Mouse (Mus musculus): ENCODE measurements around the gene Edc4. TPM values are rescaled to one million over a fixed set of nuclear protein-coding genes. Genes with fewer than 3 reads are reported as not detected.
A peak's percentile ranks its signal among the peaks of the same experiment; 100 is the strongest.

Gene Edc4
- total RNA-seq, 1 experiment from 2014 or later: 39.7 TPM

DNA sequence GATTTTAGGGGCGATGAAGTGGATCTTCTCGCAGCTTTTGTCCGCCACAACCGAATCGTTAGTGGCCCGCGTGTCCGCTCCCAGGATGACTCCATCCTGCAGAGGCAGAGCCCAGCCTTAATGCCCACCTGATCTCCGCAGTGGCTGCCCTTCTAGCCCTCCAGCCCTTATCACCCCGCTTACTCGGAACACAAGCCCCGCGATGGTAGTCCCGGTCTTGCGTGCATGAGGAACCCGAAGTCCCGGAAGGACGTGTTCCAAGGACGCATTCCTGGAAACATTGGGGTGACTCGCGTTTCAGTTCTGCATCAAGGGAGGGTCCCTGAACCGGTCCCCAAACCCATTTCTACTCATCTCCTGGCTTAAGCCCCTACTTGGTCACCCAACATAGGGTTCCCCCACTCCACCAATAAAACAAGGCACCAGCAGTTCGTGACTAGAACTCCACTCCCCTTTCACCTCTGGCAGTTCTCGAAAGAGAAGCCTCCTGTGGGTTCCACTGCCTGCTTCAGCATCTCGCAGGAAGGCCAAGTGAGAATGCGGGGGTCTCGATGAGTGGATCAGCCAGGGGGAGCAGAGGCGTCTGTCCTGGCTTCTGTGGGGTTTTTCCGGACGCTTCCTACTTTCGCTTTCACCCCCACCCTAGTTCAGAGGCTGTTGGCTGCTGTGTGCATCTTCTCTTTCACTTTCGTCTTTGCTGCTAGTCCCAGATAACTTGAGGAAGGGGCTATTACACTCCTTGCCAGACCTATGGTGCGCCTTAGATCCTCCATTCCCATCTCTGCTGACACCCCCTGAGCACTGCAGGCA lies 57.0 kb downstream of the Edc4 start:
- ATAC-seq (replicated peaks; ENCODE audit: low read depth, poor library complexity, severe bottlenecking): peak; percentile 46

- peak; percentile 53 for ATAC-seq (replicated peaks; ENCODE audit: low read depth, poor library complexity, severe bottlenecking)
Measured at GRCm38 (mm10) chr8:105938306-105938669, 57.6 kb downstream of the Edc4 start, which contains the start of gene Psmb10. Gene Psmb10, minus strand, starts transcription at chr8:105938444.

DNA sequence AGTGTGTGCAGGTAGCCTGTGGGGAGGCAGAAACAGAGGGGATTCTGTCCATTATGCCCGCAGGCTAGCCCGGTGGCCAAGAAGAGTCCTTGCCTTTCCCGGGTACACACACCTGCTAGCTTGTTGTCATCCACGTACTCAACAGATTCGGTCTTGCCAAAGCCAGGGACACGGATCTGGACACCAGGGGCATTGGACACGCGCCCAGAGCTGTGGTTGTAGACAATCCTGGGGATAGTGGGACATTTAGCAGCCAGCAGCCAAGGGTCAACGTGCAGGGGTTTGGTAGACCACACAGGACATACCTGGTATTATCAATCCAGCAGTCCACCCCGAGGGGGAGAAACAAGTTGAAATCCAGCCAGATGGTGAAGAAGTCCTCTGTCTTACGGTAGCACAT lies 61.3 kb downstream of the Edc4 start:
- no peak for ATAC-seq (replicated peaks; ENCODE audit: low read depth, poor library complexity, severe bottlenecking)

DNA sequence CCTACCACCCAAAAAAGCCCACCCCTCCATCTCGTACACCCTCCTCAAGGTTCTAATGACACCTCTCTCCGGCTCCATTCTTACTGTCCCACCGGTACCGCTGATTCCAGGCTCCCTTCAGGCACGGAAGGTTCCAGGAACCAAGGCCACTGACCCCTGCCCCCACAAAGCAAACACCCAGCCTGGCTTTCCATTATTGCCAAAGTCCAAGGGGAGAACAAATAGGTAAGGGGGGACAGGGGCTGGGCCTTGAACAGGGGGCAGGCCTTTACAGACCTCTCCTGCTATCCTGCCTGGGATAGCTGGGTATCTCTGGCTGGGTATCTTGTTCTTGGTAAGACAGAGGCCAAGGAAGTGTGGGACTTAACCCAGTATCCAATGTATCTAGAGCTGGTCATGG lies 61.9 kb downstream of the Edc4 start:
- ATAC-seq (replicated peaks; ENCODE audit: low read depth, poor library complexity, severe bottlenecking): no peak

- ATAC-seq (replicated peaks; ENCODE audit: low read depth, poor library complexity, severe bottlenecking): no peak
Measured at GRCm38 (mm10) chr8:105943321-105943739, 62.6 kb downstream of the Edc4 start, which contains the start of gene Lcat. Gene Lcat, minus strand, starts transcription at chr8:105943382.

Other genes with a start within 250 kb of the Edc4 start
- 113 and 139 TPM in 2 replicates for gene Ctcf, start 244.3 kb upstream of the Edc4 start, total RNA-seq (2017)
- gene Agrp, start 243.5 kb upstream of the Edc4 start, total RNA-seq (2017): not detected in 2 replicates
- gene Carmil2, start 194.6 kb upstream of the Edc4 start, total RNA-seq (2017): 2.9 and 4.3 TPM in 2 replicates
- 17.8 and 33.4 TPM in 2 replicates for gene Acd, start 179.8 kb upstream of the Edc4 start, total RNA-seq (2017)
- 0.41 and 11.5 TPM in 2 replicates for gene Pard6a, start 179.7 kb upstream of the Edc4 start, total RNA-seq (2017)
- not detected in 2 replicates for gene 4933405L10Rik, start 173.2 kb upstream of the Edc4 start, total RNA-seq (2017)
- 12.9 and 16.0 TPM in 2 replicates for gene Enkd1, start 172.7 kb upstream of the Edc4 start, total RNA-seq (2017)
- 0.92 and 3.7 TPM in 2 replicates for gene Gfod2, start 122.2 kb upstream of the Edc4 start, total RNA-seq (2017)
- 9.4 and 13.4 TPM in 2 replicates for gene Ranbp10, start 53.5 kb upstream of the Edc4 start, total RNA-seq (2017)
- not detected in 2 replicates for gene Tsnaxip1, start 53.1 kb upstream of the Edc4 start, total RNA-seq (2017)
- gene Cenpt, start 27.6 kb upstream of the Edc4 start, total RNA-seq (2017): 13.4 and 16.9 TPM in 2 replicates
- gene Thap11, start 25.7 kb upstream of the Edc4 start, total RNA-seq (2017): 23.6 and 24.3 TPM in 2 replicates
- gene Nutf2, start 20.3 kb upstream of the Edc4 start, total RNA-seq (2017): 50.5 and 55.0 TPM in 2 replicates
- gene Nrn1l, start 12.7 kb downstream of the Edc4 start, total RNA-seq (2017): not detected in 2 replicates
- 15.6 and 23.7 TPM in 2 replicates for gene Pskh1, start 19.6 kb downstream of the Edc4 start, total RNA-seq (2017)
- 0.14 and 2.7 TPM in 2 replicates for gene Ctrl, start 53.0 kb downstream of the Edc4 start, total RNA-seq (2017)
- gene Psmb10, start 57.6 kb downstream of the Edc4 start, total RNA-seq (2017): 51.3 and 62.1 TPM in 2 replicates
- gene Lcat, start 62.5 kb downstream of the Edc4 start, total RNA-seq (2017): 0.32 and 1.4 TPM in 2 replicates
- gene Slc12a4, start 85.2 kb downstream of the Edc4 start, total RNA-seq (2017): 1.9 and 8.1 TPM in 2 replicates
- not detected in 2 replicates for gene Dpep3, start 98.5 kb downstream of the Edc4 start, total RNA-seq (2017)
- 9.7 and 17.6 TPM in 2 replicates for gene Dus2, start 110.5 kb downstream of the Edc4 start, total RNA-seq (2017)
- gene Dpep2nb, start 125.1 kb downstream of the Edc4 start, total RNA-seq (2017): 0.41 TPM in 1 of 2 replicates, not detected in the other
- 8.7 and 12.3 TPM in 2 replicates for gene Ddx28, start 131.0 kb downstream of the Edc4 start, total RNA-seq (2017)
- gene Nfatc3, start 178.0 kb downstream of the Edc4 start, total RNA-seq (2017): 37.3 and 47.8 TPM in 2 replicates

Data from common myeloid progenitor, adult 5-6 weeks (primary cell).